Mouse (Mus musculus): ENCODE data around the gene Gnmt. TPM values are rescaled to one million over a fixed set of nuclear protein-coding genes. Genes with fewer than 3 reads are reported as not detected.

Gene Gnmt
- polyA plus RNA-seq, 1 experiment: 2.2 TPM

Other genes with a start within 250 kb of the Gnmt start
- gene Ttbk1, start 241.5 kb downstream of the Gnmt start, polyA plus RNA-seq (2012; rRNA removed): 46.3 and 50.1 TPM in 2 replicates
- gene Dnph1, start 232.5 kb downstream of the Gnmt start, polyA plus RNA-seq (2012; rRNA removed): 4.0 and 4.8 TPM in 2 replicates
- 65.3 and 66.8 TPM in 2 replicates for gene Cul9, start 182.8 kb downstream of the Gnmt start, polyA plus RNA-seq (2012; rRNA removed)
- 74.8 and 82.0 TPM in 2 replicates for gene Srf, start 173.0 kb downstream of the Gnmt start, polyA plus RNA-seq (2012; rRNA removed)
- 5.3 and 6.3 TPM in 2 replicates for gene Ptk7, start 99.7 kb downstream of the Gnmt start, polyA plus RNA-seq (2012; rRNA removed)
- 20.1 and 23.5 TPM in 2 replicates for gene Klc4, start 83.1 kb downstream of the Gnmt start, polyA plus RNA-seq (2012; rRNA removed)
- 51.2 and 58.7 TPM in 2 replicates for gene Mrpl2, start 82.9 kb downstream of the Gnmt start, polyA plus RNA-seq (2012; rRNA removed)
- gene Cul7, start 78.8 kb downstream of the Gnmt start, polyA plus RNA-seq (2012; rRNA removed): 33.0 and 35.2 TPM in 2 replicates
- gene Rrp36, start 54.8 kb downstream of the Gnmt start, polyA plus RNA-seq (2012; rRNA removed): 29.6 and 33.0 TPM in 2 replicates
- 151 and 157 TPM in 2 replicates for gene Mea1, start 50.4 kb downstream of the Gnmt start, polyA plus RNA-seq (2012; rRNA removed)
- gene Klhdc3, start 48.3 kb downstream of the Gnmt start, polyA plus RNA-seq (2012; rRNA removed): 189 and 198 TPM in 2 replicates
- gene Ppp2r5d, start 24.1 kb downstream of the Gnmt start, polyA plus RNA-seq (2012; rRNA removed): 95.4 and 95.5 TPM in 2 replicates
- gene Pex6, start 17.7 kb downstream of the Gnmt start, polyA plus RNA-seq (2012; rRNA removed): 49.1 and 50.5 TPM in 2 replicates
- gene Cnpy3, start 23.0 kb upstream of the Gnmt start, polyA plus RNA-seq (2012; rRNA removed): 86.0 and 88.3 TPM in 2 replicates
- 0.36 and 0.88 TPM in 2 replicates for gene Ptcra, start 34.5 kb upstream of the Gnmt start, polyA plus RNA-seq (2012; rRNA removed)
- gene 2310039H08Rik, start 43.5 kb upstream of the Gnmt start, polyA plus RNA-seq (2012; rRNA removed): 23.6 and 27.1 TPM in 2 replicates
- 37.8 and 46.0 TPM in 2 replicates for gene Rpl7l1, start 53.5 kb upstream of the Gnmt start, polyA plus RNA-seq (2012; rRNA removed)
- 37.4 and 38.6 TPM in 2 replicates for gene Bicral, start 129.3 kb upstream of the Gnmt start, polyA plus RNA-seq (2012; rRNA removed)
- gene Tbcc, start 161.5 kb upstream of the Gnmt start, polyA plus RNA-seq (2012; rRNA removed): 26.5 and 27.3 TPM in 2 replicates
- 0.04 TPM in 1 of 2 replicates, not detected in the other for gene Prph2, start 181.3 kb upstream of the Gnmt start, polyA plus RNA-seq (2012; rRNA removed)